Mouse (Mus musculus): ENCODE results near the gene Gnaq. TPM values are rescaled to one million over a fixed set of nuclear protein-coding genes. Genes with fewer than 3 reads are reported as not detected.

Gene Gnaq
- polyA plus RNA-seq, 1 experiment: 54.4 TPM

DNA sequence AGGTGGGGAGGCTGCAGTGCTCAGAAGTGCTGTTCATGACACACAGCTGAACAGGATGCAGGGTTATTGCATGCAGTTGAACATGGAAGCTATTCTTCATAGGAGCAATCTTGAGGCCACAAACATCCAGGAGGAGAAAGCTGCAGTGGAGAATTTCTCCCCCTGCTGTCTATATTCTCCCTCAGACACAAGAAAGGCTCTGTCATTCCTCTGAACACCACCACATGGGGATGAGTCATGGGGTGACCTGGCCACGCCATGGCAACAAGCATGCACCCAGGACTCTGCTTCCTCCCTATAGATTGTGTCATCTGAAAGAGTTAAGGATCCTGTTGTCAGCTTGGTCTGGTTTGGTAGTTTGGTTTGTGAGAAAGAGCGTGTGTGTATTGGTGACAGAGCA lies 239.0 kb downstream of the Gnaq start:
- Histone ChIP-seq H3K27ac (ENCODE audit: insufficient read depth, low read length) (no peak overlapping the region), H3K4me3 (ENCODE audit: insufficient read depth, low read length) (no peak overlapping the region), H3K4me1 (ENCODE audit: control insufficient read depth, insufficient read depth, low read length) (peaks cover 19% of the 10 kb centered on the region)
- TF ChIP-seq CTCF (IDR thresholded peaks at IDR 0.05; ENCODE audit: borderline replicate concordance, insufficient read depth, low read length): no peak
- TF ChIP-seq POLR2A (IDR thresholded peaks at IDR 0.05; ENCODE audit: low read depth, low read length): no peak

DNA sequence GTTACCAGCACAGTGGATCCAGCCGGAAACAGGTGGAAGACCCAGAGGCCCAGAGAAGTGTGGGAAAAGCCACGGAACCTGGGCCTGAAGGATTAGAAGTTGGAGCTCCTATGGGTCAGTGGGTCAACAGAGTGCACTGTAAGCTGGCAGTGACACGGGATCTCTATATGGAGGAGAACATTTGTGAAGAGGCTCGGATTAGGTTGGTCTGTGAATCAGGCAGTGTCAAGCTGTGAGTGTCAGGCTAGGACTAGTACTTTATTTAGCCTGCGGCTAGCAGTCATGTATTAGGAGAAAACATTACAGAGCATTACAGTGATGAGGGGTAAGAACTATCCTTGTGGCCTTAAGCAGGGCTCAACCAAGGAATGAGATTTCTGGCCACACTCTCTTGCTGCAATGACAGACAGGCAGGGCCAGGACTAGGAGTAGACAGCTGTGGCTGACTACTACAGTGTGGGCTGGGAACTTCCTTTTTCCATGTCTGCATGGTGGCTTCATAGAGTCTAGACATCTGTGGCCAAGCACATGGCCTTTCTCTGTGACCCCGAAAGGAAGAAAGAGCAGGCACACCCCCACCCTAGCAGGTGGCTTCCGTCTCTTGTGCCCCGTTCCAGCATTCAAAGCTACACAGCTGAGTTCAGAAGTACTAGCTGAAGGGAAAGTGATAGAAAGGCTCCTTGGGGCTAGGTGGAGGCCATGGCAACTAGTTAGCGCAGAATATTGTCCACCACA lies 240.3 kb downstream of the Gnaq start:
- Histone ChIP-seq H3K4me1 (ENCODE audit: control insufficient read depth, insufficient read depth, low read length) (peaks cover 12% of the 10 kb centered on the region; the same call in 1 of the 2 replicates), H3K27ac (ENCODE audit: insufficient read depth, low read length) (no peak overlapping the region), H3K4me3 (ENCODE audit: insufficient read depth, low read length) (no peak overlapping the region)
- TF ChIP-seq CTCF (IDR thresholded peaks at IDR 0.05; ENCODE audit: borderline replicate concordance, insufficient read depth, low read length) (no peak), POLR2A (IDR thresholded peaks at IDR 0.05; ENCODE audit: low read depth, low read length) (no peak)

DNA sequence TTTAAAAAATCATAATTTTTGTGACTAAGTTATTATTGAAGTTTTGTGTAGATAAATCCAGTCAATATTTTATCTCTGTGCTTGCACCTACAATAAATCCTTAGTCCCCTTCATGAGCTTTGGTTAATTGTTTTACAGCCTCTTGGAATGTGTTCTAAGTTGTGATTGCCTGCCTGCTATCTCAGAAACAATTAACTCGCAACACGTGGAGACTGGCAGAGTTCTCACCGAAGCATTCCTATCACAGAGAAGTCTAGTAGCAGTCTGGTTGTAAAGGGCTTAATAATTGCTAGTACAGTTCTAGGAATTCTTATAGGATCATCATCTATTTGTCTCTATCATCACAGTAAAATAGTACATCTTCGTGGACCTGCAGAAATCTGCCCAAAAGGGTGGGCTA lies 243.2 kb downstream of the Gnaq start:
- peaks cover 10% of the 10 kb centered on the region; the same call in 1 of the 2 replicates for H3K4me1 ChIP-seq (ENCODE audit: control insufficient read depth, insufficient read depth, low read length)
- no peak overlapping the region for H3K27ac ChIP-seq (ENCODE audit: insufficient read depth, low read length)
- TF ChIP-seq POLR2A (IDR thresholded peaks at IDR 0.05; ENCODE audit: low read depth, low read length) (no peak), CTCF (IDR thresholded peaks at IDR 0.05; ENCODE audit: borderline replicate concordance, insufficient read depth, low read length) (no peak)

GRCm38 (mm10) chr19:16378565-16378964 lies 245.9 kb downstream of the Gnaq start:
- H3K4me1 ChIP-seq (ENCODE audit: control insufficient read depth, insufficient read depth, low read length): no peaks in the 10 kb centered on the region
- no peak for TF ChIP-seq POLR2A (IDR thresholded peaks at IDR 0.05; ENCODE audit: low read depth, low read length)
- TF ChIP-seq CTCF (IDR thresholded peaks at IDR 0.05; ENCODE audit: borderline replicate concordance, insufficient read depth, low read length): no peak

More for the DNA sequence above, 243.2 kb downstream of the Gnaq start:
- H3K4me3 ChIP-seq (ENCODE audit: insufficient read depth, low read length): no peak overlapping the region

GRCm38 (mm10) chr19:16379687-16380086 lies 247.1 kb downstream of the Gnaq start:
- no peak overlapping the region for H3K4me3 ChIP-seq (ENCODE audit: insufficient read depth, low read length)
- TF ChIP-seq POLR2A (IDR thresholded peaks at IDR 0.05; ENCODE audit: low read depth, low read length): no peak
- no peak for TF ChIP-seq CTCF (IDR thresholded peaks at IDR 0.05; ENCODE audit: borderline replicate concordance, insufficient read depth, low read length)

More at GRCm38 (mm10) chr19:16378565-16378964, 245.9 kb downstream of the Gnaq start:
- Histone ChIP-seq H3K4me3 (ENCODE audit: insufficient read depth, low read length) (no peak overlapping the region), H3K27ac (ENCODE audit: insufficient read depth, low read length) (no peak overlapping the region)

GRCm38 (mm10) chr19:16382392-16382791 lies 249.8 kb downstream of the Gnaq start:
- no peak overlapping the region for H3K4me3 ChIP-seq (ENCODE audit: insufficient read depth, low read length)

More at GRCm38 (mm10) chr19:16379687-16380086, 247.1 kb downstream of the Gnaq start:
- Histone ChIP-seq H3K4me1 (ENCODE audit: control insufficient read depth, insufficient read depth, low read length) (no peaks in the 10 kb centered on the region), H3K27ac (ENCODE audit: insufficient read depth, low read length) (no peak overlapping the region)

GRCm38 (mm10) chr19:16383127-16383526 lies 250.5 kb downstream of the Gnaq start:
- TF ChIP-seq CTCF (IDR thresholded peaks at IDR 0.05; ENCODE audit: borderline replicate concordance, insufficient read depth, low read length) (no peak), POLR2A (IDR thresholded peaks at IDR 0.05; ENCODE audit: low read depth, low read length) (no peak)
- Histone ChIP-seq H3K4me3 (ENCODE audit: insufficient read depth, low read length) (no peak overlapping the region), H3K4me1 (ENCODE audit: control insufficient read depth, insufficient read depth, low read length) (0 out of 2 replicates have a peak, but pooled peaks cover 5% of the 10 kb centered on the region)

More at GRCm38 (mm10) chr19:16382392-16382791, 249.8 kb downstream of the Gnaq start:
- 0 out of 2 replicates have a peak, but pooled peaks cover 5% of the 10 kb centered on the region for H3K4me1 ChIP-seq (ENCODE audit: control insufficient read depth, insufficient read depth, low read length)
- TF ChIP-seq POLR2A (IDR thresholded peaks at IDR 0.05; ENCODE audit: low read depth, low read length) (no peak), CTCF (IDR thresholded peaks at IDR 0.05; ENCODE audit: borderline replicate concordance, insufficient read depth, low read length) (no peak)
- H3K27ac ChIP-seq (ENCODE audit: insufficient read depth, low read length): no peak overlapping the region

GRCm38 (mm10) chr19:16384094-16384493 lies 251.5 kb downstream of the Gnaq start:
- TF ChIP-seq POLR2A (IDR thresholded peaks at IDR 0.05; ENCODE audit: low read depth, low read length): no peak
- no peak for TF ChIP-seq CTCF (IDR thresholded peaks at IDR 0.05; ENCODE audit: borderline replicate concordance, insufficient read depth, low read length)
- H3K4me1 ChIP-seq (ENCODE audit: control insufficient read depth, insufficient read depth, low read length): 0 out of 2 replicates have a peak, but pooled peaks cover 5% of the 10 kb centered on the region
- no peak overlapping the region for H3K4me3 ChIP-seq (ENCODE audit: insufficient read depth, low read length)
- no peak overlapping the region for H3K27ac ChIP-seq (ENCODE audit: insufficient read depth, low read length)

More at GRCm38 (mm10) chr19:16383127-16383526, 250.5 kb downstream of the Gnaq start:
- H3K27ac ChIP-seq (ENCODE audit: insufficient read depth, low read length): no peak overlapping the region

DNA sequence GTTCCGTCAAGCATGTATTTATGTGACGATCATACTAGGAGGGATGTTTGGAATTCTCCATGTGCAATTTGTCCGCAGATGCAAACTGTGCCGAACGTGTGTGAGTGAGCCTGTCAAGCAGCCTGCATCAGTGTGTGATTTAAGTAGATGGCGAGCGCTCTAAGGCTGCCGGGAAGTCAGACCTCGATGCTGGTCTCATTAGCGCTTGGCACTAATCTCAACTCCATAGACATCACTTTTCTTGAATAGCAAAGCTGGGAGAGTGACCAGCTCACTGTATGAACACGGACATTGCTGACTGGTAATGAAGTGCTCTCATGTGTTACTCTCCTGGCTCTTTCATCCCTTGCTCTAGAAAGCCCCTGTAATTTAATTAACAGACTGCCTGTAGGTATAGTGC lies 252.3 kb downstream of the Gnaq start:
- no peak overlapping the region for H3K27ac ChIP-seq (ENCODE audit: insufficient read depth, low read length)
- H3K4me3 ChIP-seq (ENCODE audit: insufficient read depth, low read length): no peak overlapping the region
- TF ChIP-seq POLR2A (IDR thresholded peaks at IDR 0.05; ENCODE audit: low read depth, low read length): no peak
- TF ChIP-seq CTCF (IDR thresholded peaks at IDR 0.05; ENCODE audit: borderline replicate concordance, insufficient read depth, low read length): no peak
- 0 out of 2 replicates have a peak, but pooled peaks cover 5% of the 10 kb centered on the region for H3K4me1 ChIP-seq (ENCODE audit: control insufficient read depth, insufficient read depth, low read length)

GRCm38 (mm10) chr19:16386514-16386913 lies 253.9 kb downstream of the Gnaq start:
- Histone ChIP-seq H3K4me1 (ENCODE audit: control insufficient read depth, insufficient read depth, low read length) (peaks cover 7% of the 10 kb centered on the region; the same call in 1 of the 2 replicates), H3K4me3 (ENCODE audit: insufficient read depth, low read length) (no peak overlapping the region), H3K27ac (ENCODE audit: insufficient read depth, low read length) (peak overlapping the region; percentile 23; the same call in 1 of the 2 replicates)
- TF ChIP-seq CTCF (IDR thresholded peaks at IDR 0.05; ENCODE audit: borderline replicate concordance, insufficient read depth, low read length) (no peak), POLR2A (IDR thresholded peaks at IDR 0.05; ENCODE audit: low read depth, low read length) (no peak)

All from embryonic fibroblast, embryonic 13.5 days (primary cell).